Mouse (Mus musculus): Measurements from ENCODE around the gene Ercc6l2.

The Ercc6l2 gene

DNA sequence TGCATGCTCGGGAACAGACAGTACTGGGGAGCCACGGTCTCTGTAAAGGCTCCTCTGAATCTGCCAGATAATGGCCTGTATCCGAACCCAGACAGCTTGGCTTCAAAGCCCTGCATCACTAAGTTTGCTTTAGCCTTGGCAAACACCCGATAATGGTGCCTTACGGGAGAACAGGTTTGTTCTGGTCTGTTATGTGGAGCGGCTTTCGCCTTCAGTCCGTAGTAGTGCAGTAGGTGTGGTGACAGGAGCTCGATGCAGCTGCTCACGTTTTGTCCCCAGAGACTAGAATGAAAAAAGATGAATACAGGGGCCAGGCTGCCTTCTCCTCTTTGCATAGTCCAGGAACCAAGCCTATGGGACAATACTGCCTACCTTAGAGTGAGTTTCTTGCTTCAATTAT is 115.5 kb downstream of the Ercc6l2 start:
- no peak for DNase-seq (ENCODE audit: low spot score)

DNA sequence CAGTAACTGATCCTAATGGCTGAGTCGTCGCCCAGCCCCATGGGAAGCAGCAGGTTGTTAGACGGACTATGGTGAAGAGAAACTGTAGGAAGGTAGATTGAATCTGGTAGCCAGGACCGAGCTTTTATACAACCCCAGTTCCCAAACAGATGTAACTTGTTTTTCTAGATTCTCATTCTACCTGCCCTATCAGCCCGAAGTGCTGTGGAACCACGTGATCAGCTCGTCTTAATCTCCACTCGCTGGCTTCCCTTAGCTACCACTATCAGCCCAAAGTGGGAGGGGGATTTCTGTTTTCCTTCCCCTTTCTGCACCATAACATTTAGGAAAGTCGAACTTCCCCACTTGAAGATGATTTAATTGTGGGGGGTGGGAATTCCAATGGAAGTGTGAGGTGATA is 121.3 kb downstream of the Ercc6l2 start:
- DNase-seq (ENCODE audit: low spot score): no peak

DNA sequence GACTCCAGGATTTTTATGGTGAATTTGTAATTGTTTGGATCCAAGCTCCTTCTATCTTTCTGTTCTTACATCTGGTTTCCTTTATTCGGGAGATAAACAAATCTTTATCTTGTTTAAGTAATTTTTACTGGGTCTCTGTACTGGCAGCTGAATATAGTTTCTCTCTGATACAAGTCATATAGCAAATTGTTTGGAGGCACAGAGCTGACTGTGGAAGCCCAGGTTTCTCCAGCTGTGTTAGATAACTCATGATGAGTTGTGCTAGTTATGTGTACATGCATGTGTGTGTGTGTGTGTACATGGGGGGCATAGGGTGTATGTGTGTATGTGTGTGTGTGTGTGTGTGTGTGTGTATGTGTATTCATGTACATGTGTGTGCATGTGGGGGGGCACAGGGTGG is 125.2 kb downstream of the Ercc6l2 start:
- DNase-seq (ENCODE audit: low spot score): no peak

DNA sequence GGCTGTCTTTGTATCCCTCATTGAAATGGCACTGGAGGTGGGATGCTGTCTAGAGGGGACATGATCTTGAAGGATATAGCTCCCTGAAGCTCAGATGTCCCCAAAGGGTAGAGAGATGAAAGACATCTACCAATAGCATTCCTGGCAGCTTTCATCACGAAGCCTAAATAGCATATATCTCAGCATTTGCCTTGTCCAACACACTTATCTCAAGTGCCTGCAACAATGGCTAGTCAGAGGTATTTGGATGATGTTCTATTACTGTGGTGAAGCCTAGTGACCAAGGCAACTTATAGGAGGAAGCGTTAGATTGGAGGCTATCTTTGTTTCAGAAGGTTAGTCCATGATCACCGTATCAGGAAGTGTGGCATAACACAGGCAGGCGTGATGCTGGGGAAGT is 126.1 kb downstream of the Ercc6l2 start:
- no peak for DNase-seq (ENCODE audit: low spot score)

DNA sequence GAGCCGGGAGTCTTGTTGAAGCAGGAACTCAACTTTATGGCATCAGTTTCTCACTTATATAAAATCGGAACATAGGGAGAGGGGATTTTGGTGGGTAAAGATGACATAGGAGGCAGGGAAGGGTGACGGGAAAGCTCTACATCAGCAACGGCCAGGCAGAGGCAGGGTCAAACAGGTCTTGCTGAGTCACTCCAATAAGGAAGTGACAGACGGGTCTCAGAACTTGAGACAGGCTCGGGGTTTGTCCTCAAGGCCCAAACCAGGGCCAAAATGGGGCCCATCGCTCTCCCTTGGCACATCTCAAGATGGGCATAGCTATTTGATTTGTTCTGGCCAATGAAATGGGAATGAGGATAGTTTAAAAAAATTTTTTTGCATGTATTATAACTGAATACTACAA is 128.6 kb downstream of the Ercc6l2 start:
- DNase-seq (ENCODE audit: low spot score): no peak

GRCm38 (mm10) chr13:63944344-63945021 is 129.4 kb downstream of the Ercc6l2 start:
- DNase-seq (ENCODE audit: low spot score): no peak
